Mouse (Mus musculus): ENCODE results near the gene Arhgef15.

DNA sequence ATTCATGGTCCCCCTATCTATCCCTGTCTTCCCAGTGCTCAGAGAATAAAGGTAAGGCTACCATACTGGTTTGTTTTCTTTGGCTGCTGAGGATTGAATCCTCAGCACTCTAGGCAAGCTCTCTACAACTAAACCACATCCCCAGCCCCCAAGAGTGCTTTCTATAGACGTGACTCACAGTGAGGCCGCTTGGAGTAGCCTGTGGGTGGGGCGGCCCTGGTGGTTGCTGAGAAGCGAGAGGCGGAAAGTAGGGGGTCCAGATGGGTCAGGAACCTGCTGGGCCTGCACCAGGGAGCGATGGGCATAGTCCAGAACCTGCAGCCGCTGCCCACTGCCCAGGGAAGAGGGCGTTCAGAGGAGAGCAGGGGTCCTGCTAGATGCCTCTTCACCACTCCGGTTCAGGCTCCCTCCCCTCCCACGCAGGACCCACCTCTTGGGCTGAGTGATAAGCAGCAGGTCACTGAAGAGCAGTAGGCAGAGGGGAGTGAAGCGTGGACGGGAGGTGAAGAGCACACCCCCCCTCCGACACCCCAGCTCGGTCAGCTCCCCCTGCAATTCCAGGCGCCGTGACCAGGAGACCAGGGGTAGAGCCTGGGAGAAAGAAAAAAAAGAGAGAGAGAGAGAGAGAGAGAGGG lies 10.4 kb downstream of the Arhgef15 start:
- TF ChIP-seq CTCF (IDR thresholded peaks at IDR 0.05; ENCODE audit: low read depth, low read length) (no peak), GATA1 (IDR thresholded peaks at IDR 0.05; ENCODE audit: borderline replicate concordance, low read length) (no peak), TAL1 (conservative IDR thresholded peaks at IDR 0.05; ENCODE audit: low read depth, low read length) (no peak), GATA2 (IDR thresholded peaks at IDR 0.05; ENCODE audit: borderline replicate concordance, low read depth, low read length) (no peak), POLR2AphosphoS5 (IDR thresholded peaks at IDR 0.05; ENCODE audit: insufficient replicate concordance, low read depth, low read length) (no peak)
